In the genomic region with DNA sequence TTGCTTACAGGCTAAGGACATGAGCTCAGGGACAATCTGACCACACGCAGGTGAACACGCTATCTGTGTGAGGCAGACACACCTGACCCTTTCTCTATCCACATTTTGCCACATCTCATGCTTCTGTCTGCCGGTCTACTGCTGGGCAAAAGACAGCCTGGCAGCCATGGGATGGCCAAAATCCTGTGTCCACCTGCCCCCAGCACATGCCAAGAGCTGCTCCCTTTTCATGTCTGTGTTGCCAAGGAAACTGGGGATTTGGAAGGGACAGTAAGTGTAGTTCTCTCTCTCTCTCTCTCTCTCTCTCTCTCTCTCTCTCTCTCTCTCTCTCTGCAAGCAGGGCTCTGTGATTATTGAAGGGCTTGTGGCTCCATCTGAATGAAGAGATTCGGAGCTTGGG, we compare ENCODE assay signal across 28 mouse cellular contexts.
"Had no signal": no experiment of that assay in that cellular context is flagged by ENCODE, and none has a peak within 500 bp of the region (broad histone marks: within the 10 kb centered on the region; RNA-seq: fewer than 3 reads in every experiment).

No protein-coding gene starts in this region.

- H3K27ac ChIP-seq: heart, embryonic 10.5 days; hindbrain, embryonic 10.5 days; hindbrain, embryonic 12.5 days; hindbrain, embryonic 14.5 days; intestine, embryonic 15.5 days; layer of hippocampus, adult 2 months; left cerebral cortex, adult 2 months; limb, embryonic 10.5 days; limb, embryonic 12.5 days; liver, embryonic 13.5 days; liver, embryonic 15.5 days had no signal

- H3K9me3 ChIP-seq: heart, embryonic 12.5 days; hindbrain, embryonic 12.5 days; intestine, embryonic 15.5 days; limb, embryonic 10.5 days; limb, embryonic 12.5 days; liver, embryonic 15.5 days had no signal

- H3K4me3 ChIP-seq: heart, embryonic 10.5 days; heart, embryonic 12.5 days; hindbrain, embryonic 10.5 days; hindbrain, embryonic 12.5 days; intestine, embryonic 15.5 days; layer of hippocampus, adult 2 months; left cerebral cortex, adult 2 months; limb, embryonic 10.5 days; limb, embryonic 12.5 days; liver, embryonic 13.5 days; liver, embryonic 15.5 days had no signal

- H3K27me3 ChIP-seq: hindbrain, embryonic 12.5 days; intestine, embryonic 15.5 days; liver, embryonic 13.5 days; liver, embryonic 15.5 days had no signal

- H3K4me2 ChIP-seq: heart, embryonic 12.5 days; hindbrain, embryonic 12.5 days; hindbrain, embryonic 14.5 days; intestine, embryonic 15.5 days; limb, embryonic 12.5 days; liver, embryonic 11.5 days; liver, embryonic 13.5 days; liver, embryonic 15.5 days had no signal

- ATAC-seq: hindbrain, embryonic 16.5 days; inflammation-experienced regulatory T-cells, adult 6 months; intestine, embryonic 15.5 days; intestine, postnatal 0 days; liver, postnatal 0 days had no signal

- DNase-seq: gastrocnemius, postnatal 10 days; gastrocnemius, postnatal 25 days; heart, adult 18-20 months; heart, postnatal 10 days; heart, postnatal 4 days; kidney, adult 18-20 months; kidney, adult 8-10 months; kidney, postnatal 10 days; kidney, postnatal 25 days; kidney, postnatal 4 days; liver; liver, embryonic 13.5 days; liver, postnatal 0 days had no signal

- H3K4me1 ChIP-seq: heart, embryonic 12.5 days; intestine, embryonic 15.5 days; liver, embryonic 13.5 days; liver, embryonic 15.5 days had no signal

- H3K36me3 ChIP-seq: heart, embryonic 10.5 days; heart, embryonic 12.5 days; hindbrain, embryonic 10.5 days; hindbrain, embryonic 12.5 days; intestine, embryonic 15.5 days; limb, embryonic 10.5 days; limb, embryonic 12.5 days; liver, embryonic 13.5 days; liver, embryonic 15.5 days had no signal

- H3K9ac ChIP-seq: heart, embryonic 12.5 days; hindbrain, embryonic 12.5 days; hindbrain, embryonic 14.5 days; intestine, embryonic 15.5 days; limb, embryonic 12.5 days; liver, embryonic 13.5 days; liver, embryonic 15.5 days; liver, postnatal 0 days had no signal
